Mouse (Mus musculus) lung, adult 2 months (tissue): ENCODE measurements around the gene Pygo2.

Experiments
- CTCF ChIP-seq: fragments of 200-500 bp; IDR thresholded peaks from 2 replicates; pipeline ENCODE4 v1.5.1; 2011; ENCODE audit warnings: mild to moderate bottlenecking, low read length, control low read depth; ENCODE audit not compliant: insufficient read depth
- POLR2A ChIP-seq: fragments of 200-500 bp; IDR thresholded peaks from 2 replicates; pipeline ENCODE4 v1.6.1; 2011; ENCODE audit warnings: low read depth, mild to moderate bottlenecking, control low read depth, low read length, borderline replicate concordance; ENCODE audit errors: extremely low read depth

- peak; percentile 84 for TF ChIP-seq CTCF
- peak; percentile 22; the same call in 1 of the 2 replicates for TF ChIP-seq POLR2A
These were observed 34.0 kb upstream of the Pygo2 start for GRCm38 (mm10) chr3:89395806-89396653.
